Mouse (Mus musculus) ES-E14 (cell line): ENCODE measurements around the gene Ciart.

Experiments
- CHD2 ChIP-seq: IDR thresholded peaks from 2 replicates; pipeline ENCODE4 v1.6.1; 2014; ENCODE audit warnings: mild to moderate bottlenecking, low read depth, low read length, inconsistent platforms
- HCFC1 ChIP-seq: IDR thresholded peaks from 2 replicates; pipeline ENCODE4 v1.6.1; 2012; ENCODE audit warnings: low read length, inconsistent platforms, borderline replicate concordance; ENCODE audit not compliant: insufficient read depth
- MAFK ChIP-seq: IDR thresholded peaks from 2 replicates; pipeline ENCODE4 v1.6.1; 2014; ENCODE audit warnings: mild to moderate bottlenecking, low read depth, low read length, inconsistent platforms; ENCODE audit not compliant: insufficient read depth
- ZC3H11A ChIP-seq: IDR thresholded peaks from 2 replicates; pipeline ENCODE4 v1.6.1; 2012; ENCODE audit warnings: low read depth, mild to moderate bottlenecking, inconsistent platforms, low read length, borderline replicate concordance

- TF ChIP-seq MAFK: no peak
- no peak for TF ChIP-seq CHD2
- no peak for TF ChIP-seq HCFC1
- no peak for TF ChIP-seq ZC3H11A
These were observed 20.6 kb upstream of the Ciart start for GRCm38 (mm10) chr3:95902643-95903042.
